In the genomic region with DNA sequence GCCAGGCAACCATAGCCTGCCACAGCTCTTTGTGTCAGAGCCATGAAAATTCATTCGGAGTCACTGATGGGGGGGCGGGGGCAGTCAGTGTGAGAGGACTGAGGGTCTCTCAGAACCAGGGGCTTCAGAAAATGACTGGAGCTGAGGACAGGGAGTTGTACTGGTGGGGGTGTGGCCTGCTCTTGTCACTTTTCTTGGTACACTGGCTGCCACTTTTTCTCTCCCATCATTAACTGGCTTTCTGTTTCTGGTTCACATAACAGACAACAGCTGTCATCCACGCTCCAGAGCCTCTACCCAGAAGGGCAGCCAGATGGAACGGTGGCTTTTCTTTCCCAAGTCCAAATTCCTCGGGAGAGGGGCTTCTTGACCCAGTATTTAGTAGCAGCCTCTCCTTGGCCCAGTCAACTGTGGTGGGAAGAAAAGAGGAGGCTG, we compare ENCODE assay signal across 15 mouse cellular contexts. TPM values are rescaled to one million over a fixed set of nuclear protein-coding genes. Genes with fewer than 3 reads are reported as not detected.
DNase-seq lines count a peak whose midpoint lies in the region; ATAC-seq lines count a peak whose summit lies in the region.
"Had no signal": no experiment of that assay in that cellular context is flagged by ENCODE, and none has a peak within 500 bp of the region (broad histone marks: within the 10 kb centered on the region; RNA-seq: fewer than 3 reads in every experiment).

No protein-coding gene starts in this region.

- 6% methylated on average over 5 of the region's 5 CpGs for WGBS in hindbrain, embryonic 14.5 days
- 20% methylated on average over 5 of the region's 5 CpGs for WGBS in midbrain, embryonic 13.5 days

- peak; percentile 59 for DNase-seq in kidney, adult 9 months
- no peak for DNase-seq in kidney, adult 11 months
- DNase-seq in embryo, embryonic 10.5 days (ENCODE audit: low spot score) = peak; percentile 66
- no peak for DNase-seq in hindbrain, embryonic 14.5 days (ENCODE audit: low spot score)
- no peak for DNase-seq in heart, postnatal 14 days
- no peak for DNase-seq in heart, adult 9 months (ENCODE audit: low spot score in 2 of 2)
- no peak for DNase-seq in thymus, postnatal 14 days
- DNase-seq: adrenal gland, postnatal 36 days; cerebellum, postnatal 25 days; liver had no signal

- intact Hi-C loops in heart, postnatal 14 days (cut with DNase I) = no loop called here

- no peaks in the 10 kb centered on the region for H3K36me3 ChIP-seq in hindbrain, embryonic 14.5 days (replicated peaks; ENCODE audit: control insufficient read depth, insufficient read depth)
- H3K36me3 ChIP-seq in midbrain, embryonic 13.5 days = no peaks in the 10 kb centered on the region
- H3K36me3 ChIP-seq: heart, embryonic 12.5 days had no signal

- H3K27me3 ChIP-seq in hindbrain, embryonic 14.5 days (ENCODE audit: control insufficient read depth, insufficient read depth, low read length) = no peaks in the 10 kb centered on the region
- no peaks in the 10 kb centered on the region for H3K27me3 ChIP-seq in midbrain, embryonic 13.5 days

- no peaks in the 10 kb centered on the region for H3K9me3 ChIP-seq in hindbrain, embryonic 14.5 days (ENCODE audit: control insufficient read depth, low read length)
- H3K9me3 ChIP-seq in midbrain, embryonic 13.5 days = no peaks in the 10 kb centered on the region
- H3K9me3 ChIP-seq: heart, embryonic 12.5 days; megakaryocyte, embryonic 14.5 days had no signal

- no peak overlapping the region for H3K9ac ChIP-seq in hindbrain, embryonic 14.5 days
- H3K9ac ChIP-seq in midbrain, embryonic 13.5 days (replicated peaks) = no peak overlapping the region
- H3K9ac ChIP-seq: heart, embryonic 12.5 days had no signal

- H3K4me2 ChIP-seq in hindbrain, embryonic 14.5 days (replicated peaks) = no peak overlapping the region
- H3K4me2 ChIP-seq in midbrain, embryonic 13.5 days (replicated peaks) = no peak overlapping the region
- H3K4me2 ChIP-seq: heart, embryonic 12.5 days had no signal

- ATAC-seq in hindbrain, embryonic 14.5 days (ENCODE audit: low FRiP score) = peak; percentile 24; the same call in 1 of the 2 replicates
- ATAC-seq in midbrain, embryonic 13.5 days = peak; percentile 70

- no peak overlapping the region for H3K4me3 ChIP-seq in hindbrain, embryonic 14.5 days (replicated peaks; ENCODE audit: low read length)
- no peak overlapping the region for H3K4me3 ChIP-seq in midbrain, embryonic 13.5 days (replicated peaks)
- H3K4me3 ChIP-seq: heart, embryonic 12.5 days; megakaryocyte, embryonic 14.5 days had no signal

- peaks cover 11% of the 10 kb centered on the region; the same call in 1 of the 2 replicates for H3K4me1 ChIP-seq in hindbrain, embryonic 14.5 days (replicated peaks; ENCODE audit: control insufficient read depth, insufficient read depth, low read length)
- H3K4me1 ChIP-seq in midbrain, embryonic 13.5 days (replicated peaks) = peaks cover 12% of the 10 kb centered on the region

- no peak overlapping the region for H3K27ac ChIP-seq in hindbrain, embryonic 14.5 days
- H3K27ac ChIP-seq in midbrain, embryonic 13.5 days = no peak overlapping the region

RNA-seq across cellular contexts. Expression of a gene that starts 23.8 kb away (rescaled TPM):
- 9.9 and 10.1 TPM in 2 replicates for polyA plus RNA-seq in hindbrain, embryonic 14.5 days (2014; fragmentation: Nextera tagmentation; extraction: Ambion mirVana)
- 6.4 and 6.8 TPM in 2 replicates for polyA plus RNA-seq in midbrain, embryonic 13.5 days (2015; fragmentation: Nextera tagmentation; extraction: Ambion mirVana)
- total RNA-seq in heart, postnatal 14 days (2021) = under 1 TPM in 1 of 2 experiments, not detected in 1; 0.26 TPM

RNA-seq across cellular contexts. Expression of a gene that starts 24.2 kb away (rescaled TPM):
- polyA plus RNA-seq in hindbrain, embryonic 14.5 days (2014; fragmentation: Nextera tagmentation; extraction: Ambion mirVana) = not detected in 2 replicates
- polyA plus RNA-seq in midbrain, embryonic 13.5 days (2015; fragmentation: Nextera tagmentation; extraction: Ambion mirVana) = not detected in 2 replicates
- not detected for total RNA-seq in heart, postnatal 14 days (2021)
- total RNA-seq: adrenal gland, postnatal 36 days; layer of hippocampus, adult 18-20 months had no signal
- polyA plus RNA-seq: heart, embryonic 12.5 days; stomach, embryonic 16.5 days had no signal

RNA-seq across cellular contexts. Expression of a gene that starts 37.0 kb away (rescaled TPM):
- 1.1 and 3.3 TPM in 2 replicates for polyA plus RNA-seq in hindbrain, embryonic 14.5 days (2014; fragmentation: Nextera tagmentation; extraction: Ambion mirVana)
- 1.6 and 1.9 TPM in 2 replicates for polyA plus RNA-seq in midbrain, embryonic 13.5 days (2015; fragmentation: Nextera tagmentation; extraction: Ambion mirVana)
- 10 to 100 TPM in 1 of 2 experiments, 1 to 10 TPM in 1; 8.9 to 10.7 TPM for total RNA-seq in heart, postnatal 14 days (2021)

Comparison
In these comparisons a context has a peak if more than half of its experiments do, and no peak if none do; other contexts are left out.
1. DNase-seq: peak in kidney, adult 9 months (single experiment) and embryo, embryonic 10.5 days (single experiment); none in kidney, adult 11 months (single experiment), hindbrain, embryonic 14.5 days (single experiment), heart, postnatal 14 days (0 of 2), heart, adult 9 months (0 of 2) and thymus, postnatal 14 days (single experiment).